Mouse (Mus musculus): ENCODE measurements around the gene Cand2. TPM values are rescaled to one million over a fixed set of nuclear protein-coding genes. Genes with fewer than 3 reads are reported as not detected.

The Cand2 gene
- total and polyA plus RNA-seq, 2 experiments from 2014 or later = 30.0 to 50.9 TPM

DNA sequence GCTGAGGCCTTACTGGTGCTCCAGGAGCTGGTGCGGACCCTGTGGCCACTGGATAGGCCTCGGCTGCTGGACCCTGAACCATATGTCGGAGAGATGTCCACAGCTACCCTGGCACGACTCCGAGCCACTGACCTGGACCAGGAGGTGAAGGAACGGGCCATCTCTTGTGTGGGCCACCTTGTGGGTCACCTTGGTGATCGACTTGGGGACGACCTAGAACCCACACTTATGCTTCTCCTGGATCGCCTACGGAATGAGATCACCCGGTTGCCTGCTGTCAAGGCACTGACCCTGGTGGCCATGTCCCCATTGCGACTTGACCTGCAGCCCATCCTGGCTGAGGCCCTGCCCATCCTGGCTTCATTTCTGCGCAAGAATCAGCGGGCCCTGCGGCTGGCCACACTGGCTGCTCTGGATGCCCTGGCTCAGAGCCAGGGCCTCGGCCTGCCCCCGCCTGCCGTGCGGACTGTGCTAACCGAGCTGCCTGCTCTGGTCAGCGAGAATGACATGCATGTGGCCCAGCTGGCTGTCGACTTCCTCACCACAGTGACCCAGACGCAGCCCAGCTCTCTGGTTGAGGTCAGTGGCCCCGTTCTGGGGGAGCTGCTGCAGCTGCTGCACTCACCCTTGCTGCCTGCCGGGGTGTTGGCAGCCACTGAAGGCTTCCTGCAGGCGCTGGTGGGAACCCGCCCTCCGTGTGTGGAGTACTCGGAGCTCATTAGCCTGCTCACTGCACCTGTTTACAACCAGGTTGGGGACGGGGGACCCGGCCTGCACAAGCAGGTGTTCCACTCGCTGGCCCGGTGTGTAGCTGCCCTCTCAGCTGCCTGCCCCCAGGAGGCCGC, 17.7 kb downstream of the Cand2 start:
- Histone ChIP-seq H3K27ac (ENCODE audit: low read depth) (no peak overlapping the region), H3K4me2 (ENCODE audit: low read depth, low read length) (no peak overlapping the region), H3K9me3 (replicated peaks; ENCODE audit: control insufficient read depth, low read length) (no peaks in the 10 kb centered on the region), H3K4me1 (ENCODE audit: control insufficient read depth, insufficient read depth) (peaks cover 3% of the 10 kb centered on the region; the same call in 1 of the 2 replicates), H3K27me3 (ENCODE audit: control insufficient read depth, insufficient read depth, low read length) (no peaks in the 10 kb centered on the region), H3K36me3 (replicated peaks; ENCODE audit: control insufficient read depth, insufficient read depth, low read length) (peaks cover 93% of the 10 kb centered on the region), H3K4me3 (ENCODE audit: low read depth, low read length) (no peak overlapping the region), H3K9ac (replicated peaks; ENCODE audit: low read depth, low read length) (no peak overlapping the region)
- ATAC-seq (ENCODE audit: insufficient read depth, low read depth) = peak; percentile 55
- WGBS = 59% methylated on average over 34 of the region's 34 CpGs
- TF ChIP-seq CTCF (IDR thresholded peaks at IDR 0.05; ENCODE audit: low read depth) = no peak
- TF ChIP-seq EP300 (IDR thresholded peaks at IDR 0.05; ENCODE audit: low read depth) = no peak
- no peak for DNase-seq (ENCODE audit: low spot score)

DNA sequence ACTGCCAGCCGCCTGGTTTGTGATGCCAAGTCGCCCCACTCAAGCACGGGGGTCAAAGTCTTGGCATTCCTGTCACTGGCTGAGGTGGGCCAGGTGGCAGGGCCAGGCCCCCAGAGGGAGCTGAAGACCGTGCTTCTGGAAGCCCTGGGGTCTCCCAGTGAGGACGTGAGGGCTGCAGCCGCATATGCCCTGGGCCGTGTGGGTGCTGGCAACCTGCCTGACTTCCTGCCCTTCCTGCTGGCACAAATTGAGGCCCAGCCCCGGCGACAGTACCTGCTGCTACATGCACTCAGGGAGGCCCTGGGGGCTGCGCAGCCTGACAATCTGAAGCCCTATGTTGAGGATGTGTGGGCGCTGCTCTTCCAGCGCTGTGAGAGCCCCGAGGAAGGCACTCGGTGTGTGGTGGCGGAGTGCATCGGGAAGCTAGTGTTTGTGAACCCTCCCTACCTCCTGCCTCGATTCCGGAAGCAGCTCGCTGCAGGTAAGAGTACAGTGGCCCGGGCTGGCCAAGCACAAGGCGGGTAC, 18.4 kb downstream of the Cand2 start:
- H3K27me3 ChIP-seq (ENCODE audit: control insufficient read depth, insufficient read depth, low read length) = no peaks in the 10 kb centered on the region
- no peak overlapping the region for H3K4me2 ChIP-seq (ENCODE audit: low read depth, low read length)
- H3K4me1 ChIP-seq (ENCODE audit: control insufficient read depth, insufficient read depth) = peaks cover 3% of the 10 kb centered on the region; the same call in 1 of the 2 replicates
- ATAC-seq (ENCODE audit: insufficient read depth, low read depth) = 0 out of 2 replicates have a peak, but pooled peaks have one; percentile 19
- H3K4me3 ChIP-seq (ENCODE audit: low read depth, low read length) = no peak overlapping the region
- TF ChIP-seq EP300 (IDR thresholded peaks at IDR 0.05; ENCODE audit: low read depth) (no peak), CTCF (IDR thresholded peaks at IDR 0.05; ENCODE audit: low read depth) (no peak)
- H3K9me3 ChIP-seq (replicated peaks; ENCODE audit: control insufficient read depth, low read length) = no peaks in the 10 kb centered on the region
- no peak overlapping the region for H3K9ac ChIP-seq (replicated peaks; ENCODE audit: low read depth, low read length)
- 68% methylated on average over 21 of the region's 21 CpGs for WGBS
- peaks cover 94% of the 10 kb centered on the region for H3K36me3 ChIP-seq (replicated peaks; ENCODE audit: control insufficient read depth, insufficient read depth, low read length)
- DNase-seq (ENCODE audit: low spot score) = no peak
- no peak overlapping the region for H3K27ac ChIP-seq (ENCODE audit: low read depth)

DNA sequence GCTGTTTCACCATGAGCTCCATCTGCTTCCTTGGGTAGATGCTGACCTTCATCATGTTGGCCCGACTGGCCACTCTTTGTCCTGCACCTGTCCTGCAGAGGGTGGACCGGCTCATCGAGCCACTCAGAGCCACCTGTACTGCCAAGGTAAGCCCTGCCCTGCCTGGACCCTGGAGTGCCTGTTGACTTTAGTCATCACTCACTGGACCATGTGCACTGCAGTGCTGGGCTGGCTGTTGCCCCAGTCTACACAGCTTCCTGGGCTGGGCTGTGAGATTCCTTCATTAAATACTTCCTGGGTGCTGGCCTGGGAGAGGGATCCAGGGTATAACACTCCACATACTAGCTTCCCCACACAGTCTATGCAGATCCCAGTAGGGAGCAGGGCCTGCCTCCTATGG, 27.5 kb downstream of the Cand2 start:
- peaks cover 90% of the 10 kb centered on the region for H3K36me3 ChIP-seq (replicated peaks; ENCODE audit: control insufficient read depth, insufficient read depth, low read length)
- WGBS = 86% methylated on average over 3 of the region's 3 CpGs
- no peak for TF ChIP-seq CTCF (IDR thresholded peaks at IDR 0.05; ENCODE audit: low read depth)
- TF ChIP-seq EP300 (IDR thresholded peaks at IDR 0.05; ENCODE audit: low read depth) = no peak
- H3K4me3 ChIP-seq (ENCODE audit: low read depth, low read length) = no peak overlapping the region
- no peak overlapping the region for H3K4me2 ChIP-seq (ENCODE audit: low read depth, low read length)
- H3K27me3 ChIP-seq (ENCODE audit: control insufficient read depth, insufficient read depth, low read length) = no peaks in the 10 kb centered on the region
- no peak for DNase-seq (ENCODE audit: low spot score)
- ATAC-seq (ENCODE audit: insufficient read depth, low read depth) = no peak
- no peaks in the 10 kb centered on the region for H3K9me3 ChIP-seq (replicated peaks; ENCODE audit: control insufficient read depth, low read length)
- H3K27ac ChIP-seq (ENCODE audit: low read depth) = no peak overlapping the region
- no peak overlapping the region for H3K9ac ChIP-seq (replicated peaks; ENCODE audit: low read depth, low read length)
- peaks cover 10% of the 10 kb centered on the region; the same call in 1 of the 2 replicates for H3K4me1 ChIP-seq (ENCODE audit: control insufficient read depth, insufficient read depth)

DNA sequence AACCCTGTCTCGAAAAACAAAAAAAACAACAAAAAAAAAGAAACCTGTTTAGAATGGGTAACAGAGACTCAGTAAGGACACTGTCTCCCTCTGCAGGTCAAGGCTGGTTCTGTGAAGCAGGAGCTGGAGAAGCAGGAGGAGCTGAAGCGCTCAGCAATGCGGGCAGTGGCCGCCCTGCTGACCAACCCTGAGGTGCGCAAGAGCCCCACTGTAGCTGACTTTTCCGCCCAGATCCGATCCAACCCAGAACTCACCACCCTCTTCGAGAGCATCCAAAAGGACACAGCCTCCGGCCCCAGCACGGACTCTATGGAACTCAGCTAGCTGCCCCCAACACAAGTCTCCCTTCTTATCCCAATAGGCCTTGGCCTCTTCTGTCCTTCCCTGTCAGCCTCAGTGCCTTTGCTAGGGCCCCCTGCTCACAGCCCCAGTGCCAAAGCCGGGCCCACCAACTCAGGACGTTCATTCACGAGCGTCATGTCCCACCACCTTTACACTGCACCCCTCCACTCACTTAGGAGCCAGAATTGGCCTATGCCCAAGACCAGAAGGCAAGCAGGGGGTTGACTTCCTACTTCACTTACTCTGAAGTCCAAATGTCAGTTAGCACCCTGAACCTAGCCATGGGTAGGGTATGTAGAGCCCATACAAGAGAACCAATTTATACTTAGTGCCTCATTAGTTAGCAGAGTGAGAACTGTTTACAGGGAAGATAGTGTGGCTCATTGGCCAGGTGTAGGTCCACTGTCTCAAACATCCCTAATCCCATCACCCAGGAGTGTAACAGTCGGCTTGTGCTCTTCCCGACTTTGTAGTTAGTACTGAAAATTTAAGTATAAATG, 29.4 kb downstream of the Cand2 start:
- Histone ChIP-seq H3K27me3 (ENCODE audit: control insufficient read depth, insufficient read depth, low read length) (no peaks in the 10 kb centered on the region), H3K9me3 (replicated peaks; ENCODE audit: control insufficient read depth, low read length) (no peaks in the 10 kb centered on the region), H3K4me1 (ENCODE audit: control insufficient read depth, insufficient read depth) (peaks cover 18% of the 10 kb centered on the region), H3K27ac (ENCODE audit: low read depth) (no peak overlapping the region), H3K4me3 (ENCODE audit: low read depth, low read length) (no peak overlapping the region), H3K4me2 (ENCODE audit: low read depth, low read length) (no peak overlapping the region), H3K36me3 (replicated peaks; ENCODE audit: control insufficient read depth, insufficient read depth, low read length) (peaks cover 78% of the 10 kb centered on the region), H3K9ac (replicated peaks; ENCODE audit: low read depth, low read length) (no peak overlapping the region)
- DNase-seq (ENCODE audit: low spot score) = peak; percentile 86
- ATAC-seq (ENCODE audit: insufficient read depth, low read depth) = peak; percentile 63
- WGBS = 31% methylated on average over 16 of the region's 16 CpGs
- TF ChIP-seq EP300 (IDR thresholded peaks at IDR 0.05; ENCODE audit: low read depth) (no peak), CTCF (IDR thresholded peaks at IDR 0.05; ENCODE audit: low read depth) (peak; percentile 79)

DNA sequence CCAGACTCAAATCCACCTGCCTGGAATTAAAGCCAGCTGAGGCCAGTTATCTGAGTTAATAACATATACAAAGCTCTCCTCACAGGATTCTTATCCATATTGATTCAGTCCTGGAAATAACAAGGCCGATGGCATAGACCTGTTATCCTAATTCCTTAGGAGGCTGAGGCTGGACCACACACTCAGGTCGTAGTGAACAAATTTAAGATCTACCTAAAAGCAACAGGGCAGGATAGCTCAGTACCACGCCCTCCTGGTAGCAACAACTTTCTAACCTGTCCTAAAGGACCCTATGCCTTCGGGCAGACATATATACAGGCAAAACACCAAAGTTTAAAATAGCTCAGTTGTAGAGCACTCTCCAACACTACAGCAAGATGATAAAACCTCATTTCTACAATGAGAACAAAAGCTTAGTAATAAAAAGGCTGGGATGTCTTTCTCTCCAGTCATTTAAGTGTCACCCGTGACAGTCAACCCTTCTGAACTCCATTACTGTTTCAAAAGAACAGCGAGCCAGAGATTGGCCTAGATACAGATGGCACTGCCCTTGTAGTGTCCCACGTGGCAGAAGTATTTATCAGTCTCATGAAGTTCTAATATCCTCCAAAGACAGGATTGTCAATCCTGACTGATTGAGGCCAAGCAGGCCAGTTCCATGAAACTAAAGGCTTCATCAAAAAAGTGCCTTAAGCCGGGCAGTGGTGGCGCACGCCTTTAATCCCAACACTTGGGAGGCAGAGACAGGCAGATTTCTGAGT, 30.3 kb downstream of the Cand2 start:
- H3K27me3 ChIP-seq (ENCODE audit: control insufficient read depth, insufficient read depth, low read length) = no peaks in the 10 kb centered on the region
- no peaks in the 10 kb centered on the region for H3K9me3 ChIP-seq (replicated peaks; ENCODE audit: control insufficient read depth, low read length)
- 54% methylated on average over 10 of the region's 10 CpGs for WGBS
- peaks cover 69% of the 10 kb centered on the region for H3K36me3 ChIP-seq (replicated peaks; ENCODE audit: control insufficient read depth, insufficient read depth, low read length)
- DNase-seq (ENCODE audit: low spot score) = no peak
- no peak overlapping the region for H3K9ac ChIP-seq (replicated peaks; ENCODE audit: low read depth, low read length)
- H3K27ac ChIP-seq (ENCODE audit: low read depth) = no peak overlapping the region
- H3K4me3 ChIP-seq (ENCODE audit: low read depth, low read length) = no peak overlapping the region
- peaks cover 18% of the 10 kb centered on the region for H3K4me1 ChIP-seq (ENCODE audit: control insufficient read depth, insufficient read depth)
- TF ChIP-seq EP300 (IDR thresholded peaks at IDR 0.05; ENCODE audit: low read depth) (no peak), CTCF (IDR thresholded peaks at IDR 0.05; ENCODE audit: low read depth) (no peak)
- ATAC-seq (ENCODE audit: insufficient read depth, low read depth) = no peak
- H3K4me2 ChIP-seq (ENCODE audit: low read depth, low read length) = no peak overlapping the region

Data from heart, postnatal 0 days (tissue).